Mouse (Mus musculus) spleen, adult 2 months (tissue): ENCODE results near the gene Vwa3b. TPM values are rescaled to one million over a fixed set of nuclear protein-coding genes. Genes with fewer than 3 reads are reported as not detected.
"Not testable (repeated sequence)": the region's sequence is repeated elsewhere in the genome, so short reads cannot be mapped to it uniquely, and the experiment has no call there.

Source experiments
- DNase-seq, 2 experiments: peaks; one replicate each; pipeline versions ENCODE4 v3.0.0 to v3.0.0-alpha.2; 2012 to 2021; ENCODE audit warnings: low spot score in 2 of 2, low read depth in 1 of 2
- H3K27ac ChIP-seq: fragments of 200-500 bp; 2 replicates; pipeline ENCODE4 v1.5.1; 2012; ENCODE audit warnings: low read length, inconsistent platforms; ENCODE audit not compliant: insufficient read depth
- H3K27me3 ChIP-seq: fragments of 200-500 bp; 2 replicates; pipeline ENCODE4 v1.6.1; 2012; ENCODE audit warnings: mild to moderate bottlenecking, moderate library complexity, low read length, inconsistent platforms; ENCODE audit not compliant: control insufficient read depth, insufficient read depth
- H3K36me3 ChIP-seq: fragments of 200-500 bp; 2 replicates; pipeline ENCODE4 v1.6.1; 2012; ENCODE audit warnings: mild to moderate bottlenecking, low read length, inconsistent platforms; ENCODE audit not compliant: control insufficient read depth, insufficient read depth
- H3K4me1 ChIP-seq: fragments of 200-500 bp; 2 replicates; pipeline ENCODE4 v1.6.1; 2011; ENCODE audit warnings: inconsistent platforms; ENCODE audit not compliant: control insufficient read depth, insufficient read depth, insufficient read length
- H3K4me3 ChIP-seq: fragments of 200-500 bp; 2 replicates; pipeline ENCODE4 v1.5.1; 2011; ENCODE audit warnings: mild to moderate bottlenecking, inconsistent platforms; ENCODE audit not compliant: insufficient read depth, insufficient read length; ENCODE audit errors: extremely low read depth
- CTCF ChIP-seq: fragments of 200-500 bp; IDR thresholded peaks from 2 replicates; pipeline ENCODE4 v1.5.1; 2011; ENCODE audit warnings: mild to moderate bottlenecking, inconsistent platforms; ENCODE audit not compliant: insufficient read depth, insufficient read length, insufficient replicate concordance; ENCODE audit errors: extremely low read depth
- POLR2A ChIP-seq: fragments of 200-500 bp; IDR thresholded peaks from 2 replicates; pipeline ENCODE4 v1.6.1; 2011; ENCODE audit warnings: low read depth, low read length, inconsistent platforms
- WGBS: fragments of 180-500 bp; shearing (Covaris S2); methylation state at CpG from one replicate; pipeline ENCODE4 v1.1.7; 2018; 5-methylcytosine and 5-hydroxymethylcytosine counted together
- polyA plus RNA-seq: library from polyadenylated mRNA; depleted of rRNA; stranded (reverse); fragments of >200 nt; gene quantifications from 2 replicates; pipeline ENCODE4 v1.2.3, GENCODE M21; 2012

Gene Vwa3b
- polyA plus RNA-seq, 1 experiment: 0.21 TPM

- no peak overlapping the region for H3K4me3 ChIP-seq
- H3K4me1 ChIP-seq: peaks cover 2% of the 10 kb centered on the region; the same call in 1 of the 2 replicates
- TF ChIP-seq POLR2A (no peak), CTCF (no peak)
- no peaks in the 10 kb centered on the region for H3K27me3 ChIP-seq
- H3K27ac ChIP-seq: no peak overlapping the region
- 58% methylated on average over 6 of the region's 6 CpGs for WGBS
- DNase-seq: no peak
- H3K36me3 ChIP-seq: no peaks in the 10 kb centered on the region
These were observed 29.7 kb upstream of the Vwa3b start for GRCm38 (mm10) chr1:36996561-36997213.

- 3% methylated on average over 5 of the region's 5 CpGs for WGBS
- peaks cover 6% of the 10 kb centered on the region; the same call in 1 of the 2 replicates for H3K4me1 ChIP-seq
- peak overlapping the region; percentile 1; the same call in 1 of the 2 replicates for H3K4me3 ChIP-seq
- peak overlapping the region; percentile 76 for H3K27ac ChIP-seq
- no peaks in the 10 kb centered on the region for H3K27me3 ChIP-seq
- TF ChIP-seq POLR2A: no peak
- no peak for TF ChIP-seq CTCF
- DNase-seq: peak in 1 of 2 experiments; percentile 68
- no peaks in the 10 kb centered on the region for H3K36me3 ChIP-seq
These were observed 26.1 kb upstream of the Vwa3b start for GRCm38 (mm10) chr1:37000307-37000706.

- H3K4me3 ChIP-seq: no peak overlapping the region
- no peak overlapping the region for H3K27ac ChIP-seq
- no peak for DNase-seq
- 79% methylated on average over 7 of the region's 7 CpGs for WGBS
- peaks cover 6% of the 10 kb centered on the region; the same call in 1 of the 2 replicates for H3K4me1 ChIP-seq
- TF ChIP-seq POLR2A (no peak), CTCF (no peak)
- no peaks in the 10 kb centered on the region for H3K36me3 ChIP-seq
- H3K27me3 ChIP-seq: no peaks in the 10 kb centered on the region
These were observed 24.6 kb upstream of the Vwa3b start for GRCm38 (mm10) chr1:37001636-37002315.

- WGBS: 65% methylated on average over 3 of the region's 3 CpGs
- Histone ChIP-seq H3K27ac (no peak overlapping the region), H3K4me3 (no peak overlapping the region), H3K4me1 (peaks cover 6% of the 10 kb centered on the region; the same call in 1 of the 2 replicates), H3K36me3 (no peaks in the 10 kb centered on the region), H3K27me3 (no peaks in the 10 kb centered on the region)
- DNase-seq: no peak
- TF ChIP-seq POLR2A: no peak
These were observed 23.9 kb upstream of the Vwa3b start for GRCm38 (mm10) chr1:37002316-37003008.

- 87% methylated on average over 8 of the region's 8 CpGs for WGBS
- no peaks in the 10 kb centered on the region for H3K36me3 ChIP-seq
- DNase-seq: no peak
- no peaks in the 10 kb centered on the region for H3K27me3 ChIP-seq
- TF ChIP-seq POLR2A (no peak), CTCF (no peak)
- no peak overlapping the region for H3K4me3 ChIP-seq
- peaks cover 6% of the 10 kb centered on the region; the same call in 1 of the 2 replicates for H3K4me1 ChIP-seq
- no peak overlapping the region for H3K27ac ChIP-seq
These were observed 21.9 kb upstream of the Vwa3b start for GRCm38 (mm10) chr1:37004533-37004932.

- no peak for DNase-seq
- 84% methylated on average over 5 of the region's 5 CpGs for WGBS
- Histone ChIP-seq H3K27ac (no peak overlapping the region), H3K27me3 (no peaks in the 10 kb centered on the region), H3K36me3 (no peaks in the 10 kb centered on the region), H3K4me3 (no peak overlapping the region), H3K4me1 (peaks cover 6% of the 10 kb centered on the region; the same call in 1 of the 2 replicates)
- no peak for TF ChIP-seq CTCF
- TF ChIP-seq POLR2A: no peak
These were observed 21.4 kb upstream of the Vwa3b start for GRCm38 (mm10) chr1:37005036-37005435.

GRCm38 (mm10) chr1:37006529-37006928 lies 19.9 kb upstream of the Vwa3b start:
- DNase-seq, H3K4me1 ChIP-seq, H3K36me3 ChIP-seq, H3K27me3 ChIP-seq, H3K4me3 ChIP-seq, H3K27ac ChIP-seq: not testable (repeated sequence)
- WGBS: 97% methylated on average over 11 of the region's 11 CpGs
